Mouse (Mus musculus): ENCODE results near the gene Zfp263. TPM values are rescaled to one million over a fixed set of nuclear protein-coding genes. Genes with fewer than 3 reads are reported as not detected.

Gene Zfp263
- total and polyA plus RNA-seq, 3 experiments: 17.9 to 18.5 TPM; not detected in 1

- TF ChIP-seq HCFC1 (IDR thresholded peaks at IDR 0.05; ENCODE audit: low read depth, low read length): peak; percentile 92
- TF ChIP-seq USF2 (IDR thresholded peaks at IDR 0.05; ENCODE audit: borderline replicate concordance in 1 of 2, insufficient read depth in 1 of 2, low read depth in 1 of 2, low read length in 2 of 2): no peak
- TF ChIP-seq POLR2A (IDR thresholded peaks at IDR 0.05; ENCODE audit: control insufficient read depth in 1 of 2, insufficient read depth in 1 of 2, low read depth in 1 of 2, low read length in 2 of 2, poor library complexity in 1 of 2): peak in 1 of 2 experiments; percentile 53; a peak in 2 of 4 replicates
- peak; percentile 54; the same call in 1 of the 2 replicates for TF ChIP-seq POLR2AphosphoS2 (IDR thresholded peaks at IDR 0.05; ENCODE audit: low read length)
These were observed at the start of gene Zfp263 (continued) for GRCm38 (mm10) chr16:3743503-3744185.

- Histone ChIP-seq H3K27me3 (ENCODE audit: control insufficient read depth in 1 of 2, insufficient read depth in 2 of 2, low read length in 2 of 2) (no peaks in the 10 kb centered on the region; a peak in 1 of 4 replicates), H3K27ac (ENCODE audit: control insufficient read depth, low read depth, low read length) (no peak overlapping the region; the same call in 1 of the 2 replicates), H3K9ac (ENCODE audit: control insufficient read depth, low read depth, low read length, poor library complexity, severe bottlenecking) (no peak overlapping the region), H3K36me3 (ENCODE audit: control insufficient read depth in 1 of 2, insufficient read depth in 2 of 2, low read length in 2 of 2) (no peaks in the 10 kb centered on the region), H3K4me3 (ENCODE audit: control insufficient read depth in 1 of 2, insufficient read depth in 1 of 2, low read depth in 2 of 2, low read length in 2 of 2) (no peak overlapping the region), H3K79me2 (ENCODE audit: control insufficient read depth, insufficient read depth, low read length, poor library complexity) (no peaks in the 10 kb centered on the region), H3K9me3 (replicated peaks; ENCODE audit: insufficient read depth, low read length) (no peaks in the 10 kb centered on the region), H3K4me1 (ENCODE audit: control insufficient read depth in 1 of 2, insufficient read depth in 2 of 2, low read length in 2 of 2) (no peaks in the 10 kb centered on the region; a peak in 1 of 4 replicates)
- DNase-seq (ENCODE audit: low read depth, low spot score): peak; percentile 28
- TF ChIP-seq ZMIZ1 (IDR thresholded peaks at IDR 0.05; ENCODE audit: low read depth, low read length) (no peak), HCFC1 (IDR thresholded peaks at IDR 0.05; ENCODE audit: low read depth, low read length) (peak; percentile 44; the same call in 1 of the 2 replicates)
These were observed 44.6 kb upstream of the Zfp263 start for GRCm38 (mm10) chr16:3699281-3699680.

GRCm38 (mm10) chr16:3700893-3701292 is 43.0 kb upstream of the Zfp263 start:
- DNase-seq (ENCODE audit: low read depth, low spot score): no peak
- no peaks in the 10 kb centered on the region; a peak in 1 of 4 replicates for H3K27me3 ChIP-seq (ENCODE audit: control insufficient read depth in 1 of 2, insufficient read depth in 2 of 2, low read length in 2 of 2)
- H3K9me3 ChIP-seq (replicated peaks; ENCODE audit: insufficient read depth, low read length): no peaks in the 10 kb centered on the region
- TF ChIP-seq MYC (IDR thresholded peaks at IDR 0.05; ENCODE audit: low read depth, low read length) (no peak), RCOR1 (IDR thresholded peaks at IDR 0.05; ENCODE audit: low read depth, low read length) (no peak), USF1 (IDR thresholded peaks at IDR 0.05; ENCODE audit: low read depth, low read length) (no peak), MAX (IDR thresholded peaks at IDR 0.05; ENCODE audit: low read length) (no peak), GABPA (IDR thresholded peaks at IDR 0.05; ENCODE audit: low read depth, low read length) (no peak), CTCF (IDR thresholded peaks at IDR 0.05 in 2 of 3, conservative IDR thresholded peaks at IDR 0.05 in 1 of 3; ENCODE audit: control insufficient read depth in 1 of 3, insufficient read depth in 1 of 3, low read depth in 2 of 3, low read length in 3 of 3, poor library complexity in 1 of 3, severe bottlenecking in 1 of 3) (no peak)
- no peak overlapping the region for H3K4me3 ChIP-seq (ENCODE audit: control insufficient read depth in 1 of 2, insufficient read depth in 1 of 2, low read depth in 2 of 2, low read length in 2 of 2)
- H3K79me2 ChIP-seq (ENCODE audit: control insufficient read depth, insufficient read depth, low read length, poor library complexity): no peaks in the 10 kb centered on the region
- H3K36me3 ChIP-seq (ENCODE audit: control insufficient read depth in 1 of 2, insufficient read depth in 2 of 2, low read length in 2 of 2): no peaks in the 10 kb centered on the region
- no peaks in the 10 kb centered on the region; a peak in 1 of 4 replicates for H3K4me1 ChIP-seq (ENCODE audit: control insufficient read depth in 1 of 2, insufficient read depth in 2 of 2, low read length in 2 of 2)
- H3K9ac ChIP-seq (ENCODE audit: control insufficient read depth, low read depth, low read length, poor library complexity, severe bottlenecking): no peak overlapping the region
- no peak overlapping the region for H3K27ac ChIP-seq (ENCODE audit: control insufficient read depth, low read depth, low read length)

- Histone ChIP-seq H3K36me3 (ENCODE audit: control insufficient read depth in 1 of 2, insufficient read depth in 2 of 2, low read length in 2 of 2) (no peaks in the 10 kb centered on the region), H3K4me3 (ENCODE audit: control insufficient read depth in 1 of 2, insufficient read depth in 1 of 2, low read depth in 2 of 2, low read length in 2 of 2) (no peak overlapping the region), H3K79me2 (ENCODE audit: control insufficient read depth, insufficient read depth, low read length, poor library complexity) (no peaks in the 10 kb centered on the region), H3K9me3 (replicated peaks; ENCODE audit: insufficient read depth, low read length) (no peaks in the 10 kb centered on the region), H3K4me1 (ENCODE audit: control insufficient read depth in 1 of 2, insufficient read depth in 2 of 2, low read length in 2 of 2) (no peaks in the 10 kb centered on the region), H3K27me3 (ENCODE audit: control insufficient read depth in 1 of 2, insufficient read depth in 2 of 2, low read length in 2 of 2) (no peaks in the 10 kb centered on the region; a peak in 1 of 4 replicates), H3K27ac (ENCODE audit: control insufficient read depth, low read depth, low read length) (no peak overlapping the region), H3K9ac (ENCODE audit: control insufficient read depth, low read depth, low read length, poor library complexity, severe bottlenecking) (no peak overlapping the region)
- no peak for DNase-seq (ENCODE audit: low read depth, low spot score)
- TF ChIP-seq USF2 (IDR thresholded peaks at IDR 0.05; ENCODE audit: borderline replicate concordance in 1 of 2, insufficient read depth in 1 of 2, low read depth in 1 of 2, low read length in 2 of 2) (no peak), ZMIZ1 (IDR thresholded peaks at IDR 0.05; ENCODE audit: low read depth, low read length) (no peak), GATA1 (IDR thresholded peaks at IDR 0.05; ENCODE audit: low read depth, low read length) (no peak), JUND (IDR thresholded peaks at IDR 0.05; ENCODE audit: low read depth, low read length) (no peak), TCF12 (IDR thresholded peaks at IDR 0.05; ENCODE audit: low read depth, low read length) (no peak), MYB (IDR thresholded peaks at IDR 0.05; ENCODE audit: low read depth, low read length) (no peak), E2F4 (IDR thresholded peaks at IDR 0.05; ENCODE audit: borderline replicate concordance, low read depth, low read length) (no peak)
These were observed 37.2 kb upstream of the Zfp263 start for GRCm38 (mm10) chr16:3706680-3707079.

All from MEL (cell line).